8 mouse cellular contexts compared by ENCODE assay signal in genomic region chr15:8169266-8169746, GRCm38 (mm10). TPM values are rescaled to one million over a fixed set of nuclear protein-coding genes. Genes with fewer than 3 reads are reported as not detected.
DNase-seq lines count a peak whose midpoint lies in the region; ATAC-seq and TF ChIP-seq lines count a peak whose summit lies in the region.

No protein-coding gene starts in this region.

- H3K4me2 ChIP-seq in liver, embryonic 11.5 days, result peak overlapping the region; percentile 92

- no peaks in the 10 kb centered on the region for H3K36me3 ChIP-seq in erythroblast, embryonic 14.5 days (ENCODE audit: control insufficient read depth)
- H3K36me3 ChIP-seq in liver, embryonic 11.5 days (ENCODE audit: control insufficient read depth, insufficient read depth, low read length), result peaks cover 4% of the 10 kb centered on the region; the same call in 1 of the 2 replicates

- TF ChIP-seq POLR2A in bone marrow, adult 2 months (IDR thresholded peaks at IDR 0.05; ENCODE audit: borderline replicate concordance, control insufficient read depth, low read depth, low read length), result no peak

- peak overlapping the region; percentile 77 for H3K9ac ChIP-seq in liver, embryonic 11.5 days (ENCODE audit: low read depth, low read length)

- no peaks in the 10 kb centered on the region for H3K9me3 ChIP-seq in erythroblast, embryonic 14.5 days (ENCODE audit: control insufficient read depth, low read length)
- H3K9me3 ChIP-seq in liver, embryonic 11.5 days (ENCODE audit: control insufficient read depth, low read length), result no peaks in the 10 kb centered on the region

- 0 out of 2 replicates have a peak overlapping the region, but pooled peaks have one; percentile 7 for H3K27ac ChIP-seq in bone marrow, adult 2 months (ENCODE audit: control insufficient read depth, insufficient read depth, low read depth, low read length, poor library complexity)
- 0 out of 2 replicates have a peak overlapping the region, but pooled peaks have one; percentile 35 for H3K27ac ChIP-seq in liver, embryonic 11.5 days (ENCODE audit: low read depth, low read length)

- no peak for TF ChIP-seq CTCF in bone marrow, adult 2 months (IDR thresholded peaks at IDR 0.05; ENCODE audit: control insufficient read depth, insufficient read depth, low read length)

- H3K4me1 ChIP-seq in bone marrow, adult 2 months (ENCODE audit: control insufficient read depth, insufficient read depth, low read length), result peaks cover 2% of the 10 kb centered on the region
- H3K4me1 ChIP-seq in erythroblast, embryonic 14.5 days (ENCODE audit: control insufficient read depth), result peaks cover 13% of the 10 kb centered on the region
- no peaks in the 10 kb centered on the region for H3K4me1 ChIP-seq in liver, embryonic 11.5 days (replicated peaks; ENCODE audit: control insufficient read depth, insufficient read depth, low read length)

- 1% methylated on average over 25 of the region's 25 CpGs for WGBS in bone marrow, adult 2 months
- 1% methylated on average over 25 of the region's 25 CpGs for WGBS in liver, embryonic 11.5 days

- DNase-seq in left cerebral cortex, adult 9 months (ENCODE audit: low spot score in 2 of 2), result peak; percentile 3 to 45
- no peak for DNase-seq in left cerebral cortex, adult 11 months (ENCODE audit: low spot score)
- no peak for DNase-seq in liver, embryonic 11.5 days (ENCODE audit: low spot score)
- DNase-seq in right cerebral cortex, adult 2 months (ENCODE audit: low spot score in 2 of 2), result peak; percentile 47 to 55
- DNase-seq in spleen, postnatal 36 days (ENCODE audit: low spot score in 2 of 2), result no peak
- no peak for DNase-seq in adrenal gland, adult 18-20 months (ENCODE audit: low spot score in 2 of 2)

- H3K27me3 ChIP-seq in erythroblast, embryonic 14.5 days (ENCODE audit: control insufficient read depth), result peaks cover 6% of the 10 kb centered on the region
- H3K27me3 ChIP-seq in liver, embryonic 11.5 days (replicated peaks; ENCODE audit: control insufficient read depth, insufficient read depth, low read length), result no peaks in the 10 kb centered on the region

- peak overlapping the region; percentile 83 for H3K4me3 ChIP-seq in bone marrow, adult 2 months (replicated peaks; ENCODE audit: control insufficient read depth, low read depth, low read length)
- H3K4me3 ChIP-seq in erythroblast, embryonic 14.5 days (replicated peaks), result peak overlapping the region; percentile 80
- peak overlapping the region; percentile 82 for H3K4me3 ChIP-seq in liver, embryonic 11.5 days (ENCODE audit: low read depth, low read length)

- peak; percentile 48; the same call in 1 of the 2 replicates for ATAC-seq in liver, embryonic 11.5 days (replicated peaks; ENCODE audit: low FRiP score)

RNA-seq across cellular contexts. Expression of gene Cplane1, which starts 0.4 kb away (rescaled TPM):
- polyA plus RNA-seq in bone marrow, adult 2 months (2011; ENCODE audit: insufficient read depth, insufficient read length, low replicate concordance, missing spikeins), result 2.4 and 11.1 TPM in 2 replicates
- 0.01 and 0.02 TPM in 2 replicates for polyA plus RNA-seq in erythroblast, embryonic 14.5 days (2012)
- polyA plus RNA-seq in liver, embryonic 11.5 days (2014; fragmentation: Nextera tagmentation; extraction: Ambion mirVana), result 3.3 and 4.9 TPM in 2 replicates
- 1 to 10 TPM; 7.2 to 9.1 TPM for total RNA-seq in adrenal gland, adult 18-20 months (2021)

Comparison
In these comparisons a context has a peak if more than half of its experiments do, and no peak if none do; other contexts are left out.
1. DNase-seq: peak in left cerebral cortex, adult 9 months (2 of 2) and right cerebral cortex, adult 2 months (2 of 2); none in left cerebral cortex, adult 11 months (single experiment), liver, embryonic 11.5 days (single experiment), spleen, postnatal 36 days (0 of 2) and adrenal gland, adult 18-20 months (0 of 2).
2. Peak in every context shown above with its lines, with median percentiles within 50 percentile points of each other: H3K4me3 ChIP-seq.